Mouse (Mus musculus) left cerebral cortex, adult 18-20 months (tissue): ENCODE results near the gene Hexim1. TPM values are rescaled to one million over a fixed set of nuclear protein-coding genes. Genes with fewer than 3 reads are reported as not detected.
A peak's percentile ranks its signal among the peaks of the same experiment; 100 is the strongest.

Experiments
- DNase-seq, 2 experiments: peaks; one replicate each; pipeline ENCODE4 v3.0.0; 2021 to 2022; ENCODE audit warnings: low spot score in 2 of 2, mixed read lengths in 1 of 2
- total RNA-seq, 2 experiments: library from RNA; stranded (reverse); gene quantifications; 2 replicates each; pipeline ENCODE4 v1.2.3; 2021

Hexim1 gene
- total RNA-seq, 2 experiments from 2014 or later, result 42.6 to 52.8 TPM

DNA sequence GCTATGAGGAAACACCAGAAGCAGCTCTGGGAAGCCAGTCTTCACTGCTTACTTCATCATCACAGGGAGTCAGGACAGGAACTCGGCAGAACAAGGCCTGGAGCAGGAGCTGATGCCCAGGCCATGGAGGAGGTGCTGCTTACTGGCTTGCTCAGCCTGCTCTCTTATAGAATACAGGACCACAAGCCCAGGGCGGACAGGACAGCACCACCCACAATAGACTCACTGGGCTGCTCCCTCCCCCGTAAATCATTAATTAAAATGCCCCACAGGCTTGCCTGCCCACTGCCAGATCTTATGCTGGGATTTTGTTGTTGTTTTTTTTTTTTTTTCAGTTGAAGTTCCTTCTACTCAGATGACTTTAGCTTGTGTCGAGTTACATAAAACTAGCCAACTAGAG is 31.7 kb downstream of the Hexim1 start:
- DNase-seq, result no peak

DNA sequence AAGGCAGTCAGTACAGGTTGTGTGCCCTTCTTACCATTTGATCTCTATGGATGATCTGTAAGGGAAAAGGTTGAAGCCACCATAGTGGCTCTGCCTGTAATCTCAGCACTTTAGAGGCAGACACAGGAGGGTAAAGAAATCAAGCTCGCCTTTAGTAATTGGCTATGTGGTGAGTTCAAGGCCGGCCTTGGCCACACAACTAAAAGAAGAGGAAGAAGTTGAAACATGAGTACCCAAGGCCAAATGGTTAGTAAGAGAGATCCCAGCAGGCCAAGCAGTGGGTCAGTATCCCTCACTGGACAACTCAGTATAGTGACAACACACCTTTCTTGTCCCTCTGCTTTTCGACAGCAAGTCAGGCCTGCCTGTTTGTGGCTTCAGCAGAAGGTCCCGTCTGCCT is 33.7 kb downstream of the Hexim1 start:
- DNase-seq, result no peak

DNA sequence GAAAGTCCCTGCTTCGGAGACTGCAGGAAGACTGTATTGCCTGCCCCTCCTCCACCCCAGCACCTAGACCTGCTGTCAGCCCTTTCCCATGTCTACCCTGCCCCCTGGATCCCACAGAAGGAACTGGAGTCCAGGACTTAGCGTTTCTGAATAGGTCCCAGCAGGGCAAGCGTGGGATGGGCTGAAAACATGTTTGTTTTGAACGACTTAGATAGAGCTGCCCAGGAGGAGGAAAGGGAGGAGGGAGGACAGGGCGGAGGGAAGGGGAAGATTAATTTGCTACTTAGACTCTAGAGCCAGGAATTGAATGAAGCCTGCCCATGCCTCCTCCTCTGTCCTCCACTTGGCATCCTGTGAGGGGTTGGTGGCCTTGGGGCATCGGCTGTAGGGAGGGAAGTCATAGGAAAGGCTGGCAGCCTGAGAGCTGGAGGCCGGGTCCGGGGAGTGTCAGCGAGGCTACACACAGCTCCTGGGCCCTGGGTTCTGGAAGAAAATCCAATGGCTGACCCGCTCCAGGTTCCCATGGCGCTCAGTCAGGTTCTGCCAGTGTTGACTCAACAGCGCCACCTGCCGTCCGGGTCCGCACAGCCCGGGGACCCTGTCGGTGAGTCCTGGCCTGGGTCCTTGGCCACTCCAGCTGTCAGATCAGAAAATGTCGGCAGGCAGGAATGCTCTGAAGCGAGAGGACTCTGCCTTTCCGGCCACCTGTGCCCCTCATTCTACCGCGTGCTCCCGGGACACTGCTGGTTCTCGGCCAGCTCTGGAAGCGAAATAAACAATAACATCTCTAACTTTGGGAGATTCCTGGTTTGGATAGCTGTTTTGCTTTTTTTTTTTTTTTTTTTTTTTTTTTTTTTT is 42.8 kb downstream of the Hexim1 start:
- peak; percentile 95 to 96 for DNase-seq

DNA sequence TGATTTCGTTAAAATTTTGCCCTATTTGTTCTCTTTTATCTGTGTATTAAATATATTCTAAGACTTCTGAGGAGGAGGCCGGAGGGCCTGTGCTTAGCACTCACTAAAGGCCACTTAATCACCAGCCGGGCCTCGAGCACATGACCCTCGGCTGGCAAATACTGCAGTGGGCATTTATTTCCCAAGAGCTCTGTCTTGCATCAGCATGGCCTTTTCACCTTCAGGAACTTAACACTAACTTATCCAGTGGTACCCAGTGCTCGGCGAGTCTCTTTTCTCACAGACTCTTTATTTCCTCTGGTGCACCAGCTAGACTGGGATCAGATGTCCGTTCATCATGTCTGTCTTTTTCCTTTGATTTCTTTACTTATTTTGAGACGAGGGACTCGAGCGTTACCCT is 44.7 kb downstream of the Hexim1 start:
- DNase-seq, result no peak

DNA sequence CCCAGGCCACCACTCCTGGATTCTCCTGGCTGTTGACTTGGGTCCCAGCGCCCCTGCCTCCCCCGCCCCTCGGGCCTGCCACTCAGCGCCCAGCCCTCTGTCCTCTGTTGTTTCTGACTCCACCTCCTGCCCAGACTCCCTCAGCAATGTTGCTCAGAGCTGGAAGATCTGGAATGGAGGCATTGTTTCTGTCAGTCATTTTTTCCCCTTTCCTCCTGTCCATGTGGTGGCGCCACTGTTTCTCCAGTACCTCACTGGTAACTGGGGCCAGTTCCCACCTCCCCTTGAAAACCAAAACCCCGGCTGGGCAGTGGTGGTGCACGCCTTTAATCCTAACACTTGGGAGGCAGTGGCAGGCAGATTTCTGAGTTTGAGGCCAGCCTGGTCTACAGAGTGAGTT is 45.4 kb downstream of the Hexim1 start:
- DNase-seq, result no peak

DNA sequence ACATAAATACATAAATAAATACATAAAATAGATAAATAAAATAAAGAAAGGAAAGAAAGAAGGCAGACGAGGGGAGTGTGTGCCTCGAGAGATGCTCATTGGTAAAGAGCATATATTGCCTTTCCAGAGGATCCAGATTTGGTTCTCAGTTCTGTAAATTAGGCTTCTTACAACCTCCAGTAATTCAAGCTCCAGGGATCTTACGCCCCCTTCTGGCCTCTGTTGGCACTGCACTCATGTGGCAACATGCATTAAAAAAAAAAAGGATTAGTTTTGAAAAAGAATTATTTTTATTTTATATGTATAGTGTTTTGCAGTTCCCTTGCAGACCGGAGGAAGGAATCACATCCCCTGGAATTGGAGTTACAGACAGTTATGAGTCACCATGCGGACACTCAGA is 46.1 kb downstream of the Hexim1 start:
- no peak for DNase-seq

DNA sequence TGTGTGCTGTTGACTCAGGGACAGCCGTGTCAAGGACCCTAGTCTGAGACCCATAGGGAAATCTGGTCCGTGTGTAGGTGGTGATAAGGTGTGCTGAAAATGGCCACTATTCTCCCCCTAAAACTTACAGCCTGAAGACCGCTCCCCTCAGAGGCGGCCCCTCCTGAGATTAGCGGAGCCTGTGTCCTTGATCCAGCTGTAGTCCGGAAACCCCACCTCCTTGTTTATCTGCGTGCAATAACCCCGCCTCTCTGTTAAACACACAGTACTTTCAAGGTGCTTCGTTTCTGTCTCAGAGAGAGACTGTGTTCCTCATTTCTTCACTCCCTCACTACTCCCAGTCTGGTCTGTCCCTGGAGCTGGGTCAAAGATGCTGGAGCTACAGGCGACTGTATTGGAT is 48.4 kb downstream of the Hexim1 start:
- no peak for DNase-seq

DNA sequence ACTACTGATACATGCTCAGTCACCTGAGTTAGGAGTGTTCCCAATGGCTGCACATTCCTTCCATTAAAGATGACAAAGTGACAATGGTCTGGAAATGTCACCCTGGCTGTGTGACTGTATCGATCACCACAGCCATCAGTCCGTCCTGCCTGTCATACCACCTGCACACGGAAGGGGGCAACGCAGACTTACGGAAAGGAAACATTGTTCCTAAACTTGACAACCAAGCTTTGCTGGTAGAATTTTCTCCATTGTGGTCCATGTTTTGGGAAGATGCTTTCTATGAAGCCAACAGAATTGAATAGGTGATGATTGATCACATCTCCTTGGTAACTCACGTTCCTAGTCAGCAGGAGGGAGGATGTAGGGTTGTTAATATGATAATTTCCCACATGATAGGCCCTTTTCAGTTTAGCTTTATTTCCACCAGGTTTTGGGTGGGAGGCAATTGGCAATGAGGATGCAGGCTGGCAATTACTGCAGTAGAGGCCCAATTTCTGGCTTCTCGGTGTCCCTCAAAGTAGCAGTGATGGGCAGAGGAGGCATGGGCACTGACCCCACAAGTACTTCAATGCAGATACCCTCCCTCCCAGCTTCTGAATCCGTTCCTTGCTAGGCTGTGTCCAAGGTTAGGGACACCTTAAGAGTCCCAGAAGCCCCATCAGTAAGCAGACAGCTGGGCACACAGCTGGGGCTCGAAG is 52.8 kb downstream of the Hexim1 start:
- DNase-seq, result peak; percentile 77 to 78

Other genes with a start within 250 kb of the Hexim1 start
- gene Eftud2, start 235.2 kb upstream of the Hexim1 start, total RNA-seq, result 100 to 1,000 TPM; 118 to 122 TPM
- gene Ccdc103, start 235.0 kb upstream of the Hexim1 start, total RNA-seq, result 1 to 10 TPM; 1.4 TPM
- under 1 TPM in 1 of 2 experiments, not detected in 1; 0.42 TPM for gene Fam187a, start 231.1 kb upstream of the Hexim1 start, total RNA-seq
- 100 to 1,000 TPM; 137 to 174 TPM for gene Gfap, start 215.3 kb upstream of the Hexim1 start, total RNA-seq
- gene Kif18b, start 191.1 kb upstream of the Hexim1 start, total RNA-seq, result under 1 TPM in 1 of 2 experiments, not detected in 1; 0.46 TPM
- 10 to 100 TPM; 12.3 to 15.7 TPM for gene C1ql1, start 169.5 kb upstream of the Hexim1 start, total RNA-seq
- gene Nmt1, start 88.0 kb upstream of the Hexim1 start, total RNA-seq, result 100 to 1,000 TPM; 130 to 131 TPM
- 10 to 100 TPM; 44.4 to 44.6 TPM for gene Dcakd, start 87.9 kb upstream of the Hexim1 start, total RNA-seq
- gene Plcd3, start 14.6 kb upstream of the Hexim1 start, total RNA-seq, result 10 to 100 TPM; 20.4 to 21.7 TPM
- gene Acbd4, start 14.5 kb upstream of the Hexim1 start, total RNA-seq, result 10 to 100 TPM; 85.2 to 90.4 TPM
- gene Hexim2, start 16.2 kb downstream of the Hexim1 start, total RNA-seq, result 10 to 100 TPM; 16.1 to 16.2 TPM
- gene Fmnl1, start 54.9 kb downstream of the Hexim1 start, total RNA-seq, result 100 to 1,000 TPM; 169 to 206 TPM
- 1 to 10 TPM; 1.8 to 2.0 TPM for gene 1700023F06Rik, start 92.3 kb downstream of the Hexim1 start, total RNA-seq
- gene Spata32, start 102.2 kb downstream of the Hexim1 start, total RNA-seq, result 1 to 10 TPM; 1.5 to 1.8 TPM
- 1 to 10 TPM; 5.7 to 5.9 TPM for gene Map3k14, start 151.2 kb downstream of the Hexim1 start, total RNA-seq
- gene Arhgap27, start 247.5 kb downstream of the Hexim1 start, total RNA-seq, result 10 to 100 TPM; 11.9 to 15.1 TPM